Mouse (Mus musculus) erythroid progenitor cell, adult 5-6 weeks (primary cell): Measurements from ENCODE around the gene Prdm12. TPM values are rescaled to one million over a fixed set of nuclear protein-coding genes. Genes with fewer than 3 reads are reported as not detected.
"Not testable (repeated sequence)": the region's sequence is repeated elsewhere in the genome, so short reads cannot be mapped to it uniquely, and the experiment has no call there.

Experiments used
- ATAC-seq: replicated peaks from 2 replicates; pipeline ENCODE4 v1.8.0; 2016; ENCODE audit warnings: moderate number of reproducible peaks, mild to moderate bottlenecking, moderate TSS enrichment, inconsistent platforms; ENCODE audit not compliant: poor library complexity, low FRiP score, severe bottlenecking
- total RNA-seq, 2 experiments: library from RNA; stranded (forward) in 1 of 2; stranded (reverse) in 1 of 2; fragments of 150-400 nt in 1 of 2; fragments of 186-747, 209-891 nt in 1 of 2; gene quantifications; 2 replicates each; pipeline versions ENCODE4 v1.2.3 to v1.2.4; 2015 to 2017; ENCODE audit warnings: low replicate concordance in 2 of 2

The Prdm12 gene
- total RNA-seq, 2 experiments from 2014 or later: not detected

- no peak for ATAC-seq
Observed at GRCm38 (mm10) chr2:31640609-31641507, 1.0 kb downstream of the Prdm12 start.

- ATAC-seq: no peak
Observed at GRCm38 (mm10) chr2:31641508-31641830, 1.6 kb downstream of the Prdm12 start.

- no peak for ATAC-seq
Observed at GRCm38 (mm10) chr2:31641929-31642328, 2.1 kb downstream of the Prdm12 start.

- ATAC-seq: no peak
Observed at GRCm38 (mm10) chr2:31653971-31654853, 14.4 kb downstream of the Prdm12 start.

- no peak for ATAC-seq
Observed at GRCm38 (mm10) chr2:31654854-31655559, 15.2 kb downstream of the Prdm12 start.

- no peak for ATAC-seq
Observed at GRCm38 (mm10) chr2:31656374-31656773, 16.5 kb downstream of the Prdm12 start.

GRCm38 (mm10) chr2:31662939-31663803 is 23.3 kb downstream of the Prdm12 start:
- no peak for ATAC-seq

- ATAC-seq: no peak
Observed at GRCm38 (mm10) chr2:31663804-31664180, 24.0 kb downstream of the Prdm12 start.

GRCm38 (mm10) chr2:31667332-31667731 is 27.5 kb downstream of the Prdm12 start:
- ATAC-seq: no peak

- ATAC-seq: peak; percentile 97
Observed at GRCm38 (mm10) chr2:31670551-31671035, 30.8 kb downstream of the Prdm12 start, which contains the start of gene Exosc2. Exosc2 (plus strand) TSS chr2:31670715.

GRCm38 (mm10) chr2:31678641-31679040 is 38.8 kb downstream of the Prdm12 start:
- ATAC-seq: no peak

GRCm38 (mm10) chr2:31681051-31681707 is 41.3 kb downstream of the Prdm12 start:
- not testable (repeated sequence) for ATAC-seq

- no peak for ATAC-seq
Observed at GRCm38 (mm10) chr2:31681731-31682235, 41.9 kb downstream of the Prdm12 start.

- no peak for ATAC-seq
Observed at GRCm38 (mm10) chr2:31683666-31684065, 43.8 kb downstream of the Prdm12 start.

- peak; percentile 98 for ATAC-seq
Observed at GRCm38 (mm10) chr2:31688074-31688925, 48.5 kb downstream of the Prdm12 start, which contains the start of gene Abl1. Abl1 (plus strand) TSS chr2:31688376.

GRCm38 (mm10) chr2:31689045-31689444 is 49.2 kb downstream of the Prdm12 start:
- ATAC-seq: peak; percentile 18; the same call in 1 of the 2 replicates

- ATAC-seq: no peak
Observed at GRCm38 (mm10) chr2:31690063-31690462, 50.2 kb downstream of the Prdm12 start.
